Mouse (Mus musculus) cerebellum, adult 2 months (tissue): ENCODE measurements around the gene Tnpo2.

Source experiments
- CTCF ChIP-seq: fragments of 200-500 bp; IDR thresholded peaks from 2 replicates; pipeline ENCODE4 v1.5.1; 2011; ENCODE audit warnings: low read depth, mild to moderate bottlenecking, control low read depth, low read length, moderate library complexity, borderline replicate concordance; ENCODE audit not compliant: insufficient read depth
- POLR2A ChIP-seq: fragments of 200-500 bp; IDR thresholded peaks from 2 replicates; pipeline ENCODE4 v1.6.1; 2011; ENCODE audit warnings: low read length, control low read depth, borderline replicate concordance; ENCODE audit not compliant: insufficient read depth

GRCm38 (mm10) chr8:85033867-85034266, 2.8 kb upstream of the Tnpo2 start:
- TF ChIP-seq POLR2A (no peak), CTCF (no peak)
